Mouse (Mus musculus): ENCODE data around the gene Hhipl2. TPM values are rescaled to one million over a fixed set of nuclear protein-coding genes. Genes with fewer than 3 reads are reported as not detected.
A peak's percentile ranks its signal among the peaks of the same experiment; 100 is the strongest.
"Not testable (repeated sequence)": the region's sequence is repeated elsewhere in the genome, so short reads cannot be mapped to it uniquely, and the experiment has no call there.

Hhipl2 gene
- 0.15 TPM in 1 of 2 replicates, not detected in the other for polyA plus RNA-seq (2014; fragmentation: Nextera tagmentation; extraction: Ambion mirVana)

- no peak for DNase-seq (ENCODE audit: low spot score)
- Histone ChIP-seq H3K27me3 (ENCODE audit: control insufficient read depth, insufficient read depth, low read length) (no peaks in the 10 kb centered on the region), H3K9ac (ENCODE audit: low read length) (no peak within 1 kb of the TSS), H3K27ac (replicated peaks; ENCODE audit: low read depth, low read length) (no peak within 1 kb of the TSS), H3K4me2 (ENCODE audit: low read depth, severe bottlenecking) (no peak within 1 kb of the TSS), H3K4me3 (ENCODE audit: low read depth, low read length) (no peak within 1 kb of the TSS), H3K36me3 (ENCODE audit: control insufficient read depth, insufficient read depth, low read length) (no peaks in the 10 kb centered on the region), H3K9me3 (ENCODE audit: control insufficient read depth, low read length) (no peaks in the 10 kb centered on the region), H3K4me1 (ENCODE audit: control insufficient read depth, insufficient read depth, low read length) (no peaks in the 10 kb centered on the region)
- no peak for ATAC-seq (ENCODE audit: insufficient number of reproducible peaks, low FRiP score, low TSS enrichment, low read depth)
- WGBS, result 81% methylated on average over 12 of the region's 12 CpGs
Observed at GRCm38 (mm10) chr1:183417873-183418272, at the start of gene Hhipl2. Gene Hhipl2 (plus strand): TSS chr1:183418215.

GRCm38 (mm10) chr1:183368601-183369400, 49.2 kb upstream of the Hhipl2 start:
- Histone ChIP-seq H3K36me3 (ENCODE audit: control insufficient read depth, insufficient read depth, low read length) (peaks cover 3% of the 10 kb centered on the region; the same call in 1 of the 2 replicates), H3K27me3 (ENCODE audit: control insufficient read depth, insufficient read depth, low read length) (no peaks in the 10 kb centered on the region), H3K4me3 (ENCODE audit: low read depth, low read length) (peak overlapping the region; percentile 96), H3K9ac (ENCODE audit: low read length) (peak overlapping the region; percentile 89), H3K4me1 (ENCODE audit: control insufficient read depth, insufficient read depth, low read length) (peaks cover 3% of the 10 kb centered on the region; the same call in 1 of the 2 replicates), H3K4me2 (ENCODE audit: low read depth, severe bottlenecking) (peak overlapping the region; percentile 69), H3K27ac (replicated peaks; ENCODE audit: low read depth, low read length) (peak overlapping the region; percentile 56; the same call in 1 of the 2 replicates), H3K9me3 (ENCODE audit: control insufficient read depth, low read length) (no peaks in the 10 kb centered on the region)
- DNase-seq (ENCODE audit: low spot score), result no peak
- WGBS, result 1% methylated on average over 38 of the region's 56 CpGs
- peak; percentile 71 for ATAC-seq (ENCODE audit: insufficient number of reproducible peaks, low FRiP score, low TSS enrichment, low read depth)

- peak within 1 kb of the TSS; percentile 89 for H3K9ac ChIP-seq (ENCODE audit: low read length)
- WGBS, result under 1% methylated on average over 25 of the region's 51 CpGs
- H3K27me3 ChIP-seq (ENCODE audit: control insufficient read depth, insufficient read depth, low read length), result no peaks in the 10 kb centered on the region
- peak within 1 kb of the TSS; percentile 69 for H3K4me2 ChIP-seq (ENCODE audit: low read depth, severe bottlenecking)
- H3K9me3 ChIP-seq (ENCODE audit: control insufficient read depth, low read length), result no peaks in the 10 kb centered on the region
- peaks cover 2% of the 10 kb centered on the region; the same call in 1 of the 2 replicates for H3K36me3 ChIP-seq (ENCODE audit: control insufficient read depth, insufficient read depth, low read length)
- peaks cover 3% of the 10 kb centered on the region; the same call in 1 of the 2 replicates for H3K4me1 ChIP-seq (ENCODE audit: control insufficient read depth, insufficient read depth, low read length)
- DNase-seq (ENCODE audit: low spot score) (peak; percentile 93), ATAC-seq (ENCODE audit: insufficient number of reproducible peaks, low FRiP score, low TSS enrichment, low read depth) (peak; percentile 98)
- peak within 1 kb of the TSS; percentile 96 for H3K4me3 ChIP-seq (ENCODE audit: low read depth, low read length)
- H3K27ac ChIP-seq (replicated peaks; ENCODE audit: low read depth, low read length), result peak within 1 kb of the TSS; percentile 56; the same call in 1 of the 2 replicates
Observed at GRCm38 (mm10) chr1:183369427-183370014, 48.5 kb upstream of the Hhipl2 start, which contains the start of gene Mia3. Gene Mia3 (minus strand): TSS chr1:183369553.

GRCm38 (mm10) chr1:183374728-183375127, 43.3 kb upstream of the Hhipl2 start:
- H3K36me3 ChIP-seq (ENCODE audit: control insufficient read depth, insufficient read depth, low read length), result no peaks in the 10 kb centered on the region
- DNase-seq (ENCODE audit: low spot score) (no peak), ATAC-seq (ENCODE audit: insufficient number of reproducible peaks, low FRiP score, low TSS enrichment, low read depth) (no peak)
- H3K4me1 ChIP-seq (ENCODE audit: control insufficient read depth, insufficient read depth, low read length), result no peaks in the 10 kb centered on the region
- no peaks in the 10 kb centered on the region for H3K27me3 ChIP-seq (ENCODE audit: control insufficient read depth, insufficient read depth, low read length)
- 80% methylated on average over 5 of the region's 5 CpGs for WGBS
- H3K9me3 ChIP-seq (ENCODE audit: control insufficient read depth, low read length), result no peaks in the 10 kb centered on the region
- no peak overlapping the region for H3K27ac ChIP-seq (replicated peaks; ENCODE audit: low read depth, low read length)
- H3K4me2 ChIP-seq (ENCODE audit: low read depth, severe bottlenecking), result no peak overlapping the region
- no peak overlapping the region for H3K4me3 ChIP-seq (ENCODE audit: low read depth, low read length)
- no peak overlapping the region for H3K9ac ChIP-seq (ENCODE audit: low read length)

GRCm38 (mm10) chr1:183377045-183377444, 41.0 kb upstream of the Hhipl2 start:
- H3K9ac ChIP-seq (ENCODE audit: low read length), result no peak overlapping the region
- no peaks in the 10 kb centered on the region for H3K27me3 ChIP-seq (ENCODE audit: control insufficient read depth, insufficient read depth, low read length)
- WGBS, result 71% methylated on average over 4 of the region's 4 CpGs
- H3K4me1 ChIP-seq (ENCODE audit: control insufficient read depth, insufficient read depth, low read length), result no peaks in the 10 kb centered on the region
- H3K4me3 ChIP-seq (ENCODE audit: low read depth, low read length), result no peak overlapping the region
- H3K36me3 ChIP-seq (ENCODE audit: control insufficient read depth, insufficient read depth, low read length), result no peaks in the 10 kb centered on the region
- DNase-seq (ENCODE audit: low spot score) (no peak), ATAC-seq (ENCODE audit: insufficient number of reproducible peaks, low FRiP score, low TSS enrichment, low read depth) (no peak)
- no peak overlapping the region for H3K27ac ChIP-seq (replicated peaks; ENCODE audit: low read depth, low read length)
- no peaks in the 10 kb centered on the region for H3K9me3 ChIP-seq (ENCODE audit: control insufficient read depth, low read length)
- no peak overlapping the region for H3K4me2 ChIP-seq (ENCODE audit: low read depth, severe bottlenecking)

- WGBS, result 88% methylated on average over 10 of the region's 10 CpGs
- no peak for DNase-seq (ENCODE audit: low spot score)
Observed at GRCm38 (mm10) chr1:183378321-183378941, 39.6 kb upstream of the Hhipl2 start.

GRCm38 (mm10) chr1:183379376-183379775, 38.6 kb upstream of the Hhipl2 start:
- WGBS, result 89% methylated on average over 3 of the region's 3 CpGs
- not testable (repeated sequence) for H3K27ac ChIP-seq (replicated peaks; ENCODE audit: low read depth, low read length); H3K9me3 ChIP-seq (ENCODE audit: control insufficient read depth, low read length); H3K36me3 ChIP-seq (ENCODE audit: control insufficient read depth, insufficient read depth, low read length); DNase-seq (ENCODE audit: low spot score); H3K4me2 ChIP-seq (ENCODE audit: low read depth, severe bottlenecking); H3K27me3 ChIP-seq (ENCODE audit: control insufficient read depth, insufficient read depth, low read length); H3K4me1 ChIP-seq (ENCODE audit: control insufficient read depth, insufficient read depth, low read length); ATAC-seq (ENCODE audit: insufficient number of reproducible peaks, low FRiP score, low TSS enrichment, low read depth); H3K4me3 ChIP-seq (ENCODE audit: low read depth, low read length); H3K9ac ChIP-seq (ENCODE audit: low read length)

More at GRCm38 (mm10) chr1:183378321-183378941, 39.6 kb upstream of the Hhipl2 start:
- Histone ChIP-seq H3K9ac (ENCODE audit: low read length) (no peak overlapping the region), H3K4me1 (ENCODE audit: control insufficient read depth, insufficient read depth, low read length) (no peaks in the 10 kb centered on the region), H3K36me3 (ENCODE audit: control insufficient read depth, insufficient read depth, low read length) (no peaks in the 10 kb centered on the region), H3K27ac (replicated peaks; ENCODE audit: low read depth, low read length) (no peak overlapping the region), H3K4me2 (ENCODE audit: low read depth, severe bottlenecking) (no peak overlapping the region), H3K9me3 (ENCODE audit: control insufficient read depth, low read length) (no peaks in the 10 kb centered on the region), H3K4me3 (ENCODE audit: low read depth, low read length) (no peak overlapping the region), H3K27me3 (ENCODE audit: control insufficient read depth, insufficient read depth, low read length) (no peaks in the 10 kb centered on the region)
- ATAC-seq (ENCODE audit: insufficient number of reproducible peaks, low FRiP score, low TSS enrichment, low read depth), result no peak

GRCm38 (mm10) chr1:183381816-183382215, 36.2 kb upstream of the Hhipl2 start:
- Histone ChIP-seq H3K36me3 (ENCODE audit: control insufficient read depth, insufficient read depth, low read length) (no peaks in the 10 kb centered on the region), H3K4me3 (ENCODE audit: low read depth, low read length) (no peak overlapping the region), H3K9ac (ENCODE audit: low read length) (no peak overlapping the region), H3K27me3 (ENCODE audit: control insufficient read depth, insufficient read depth, low read length) (no peaks in the 10 kb centered on the region), H3K4me1 (ENCODE audit: control insufficient read depth, insufficient read depth, low read length) (no peaks in the 10 kb centered on the region), H3K4me2 (ENCODE audit: low read depth, severe bottlenecking) (no peak overlapping the region), H3K27ac (replicated peaks; ENCODE audit: low read depth, low read length) (no peak overlapping the region), H3K9me3 (ENCODE audit: control insufficient read depth, low read length) (no peaks in the 10 kb centered on the region)
- ATAC-seq (ENCODE audit: insufficient number of reproducible peaks, low FRiP score, low TSS enrichment, low read depth) (no peak), DNase-seq (ENCODE audit: low spot score) (no peak)
- WGBS, result 80% methylated on average over 5 of the region's 5 CpGs
